Mouse (Mus musculus): ENCODE data around the gene Hnrnpdl. TPM values are rescaled to one million over a fixed set of nuclear protein-coding genes. Genes with fewer than 3 reads are reported as not detected.

Hnrnpdl gene
- polyA plus RNA-seq, 1 experiment from 2014 or later, result 268 TPM

DNA sequence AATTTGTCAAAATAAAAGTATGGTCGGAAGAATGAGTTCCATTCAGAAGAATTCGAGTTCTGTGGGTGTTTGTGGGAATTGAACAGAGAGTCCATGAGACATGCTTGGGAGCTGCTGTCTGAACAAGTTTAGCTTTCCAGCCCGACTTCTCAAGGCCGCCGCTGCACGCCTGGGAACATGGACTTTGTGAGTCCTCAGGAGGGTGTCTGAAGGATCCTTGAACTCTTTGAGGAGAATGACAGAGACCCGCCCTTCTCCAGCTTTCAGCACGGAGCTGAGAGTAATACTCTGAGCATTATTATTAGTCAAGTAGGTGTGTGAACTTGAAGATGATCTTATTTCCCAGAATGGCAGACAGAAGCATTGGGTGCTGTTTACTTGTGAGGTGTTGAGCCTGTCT lies 3.0 kb upstream of the Hnrnpdl start:
- 94% methylated on average over 8 of the region's 8 CpGs for WGBS
- Histone ChIP-seq H3K4me2 (ENCODE audit: low read length) (no peak overlapping the region), H3K4me1 (ENCODE audit: control insufficient read depth, insufficient read depth, low read length) (peaks cover 37% of the 10 kb centered on the region), H3K27me3 (ENCODE audit: control insufficient read depth, insufficient read depth, low read length) (no peaks in the 10 kb centered on the region), H3K9me3 (ENCODE audit: control insufficient read depth, low read length) (no peaks in the 10 kb centered on the region), H3K4me3 (replicated peaks; ENCODE audit: low read depth, low read length) (no peak overlapping the region), H3K9ac (replicated peaks; ENCODE audit: low read length) (no peak overlapping the region), H3K36me3 (ENCODE audit: control insufficient read depth, insufficient read depth, low read length) (no peaks in the 10 kb centered on the region), H3K27ac (replicated peaks; ENCODE audit: low read depth, low read length) (no peak overlapping the region)
- DNase-seq, result no peak
- no peak for ATAC-seq (ENCODE audit: low FRiP score, low TSS enrichment)

DNA sequence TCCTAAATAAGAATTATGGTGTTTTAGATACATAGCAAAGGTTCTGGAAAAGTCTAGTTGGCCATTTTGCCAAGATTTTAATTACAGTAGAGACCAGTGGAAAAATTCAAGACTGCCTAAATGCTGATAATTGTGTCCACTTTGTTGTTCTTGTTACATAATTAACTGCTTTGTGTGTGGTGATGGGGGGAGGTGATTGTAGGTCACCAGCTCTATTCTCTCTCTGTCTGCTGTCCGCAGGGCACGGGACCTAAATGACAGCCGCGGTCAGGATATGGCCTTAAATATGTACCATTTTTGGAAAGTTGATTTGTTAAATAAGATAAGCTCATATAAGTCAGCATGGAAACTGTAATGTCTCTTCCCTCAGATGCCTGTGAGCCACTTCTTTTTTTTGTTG lies 1.8 kb upstream of the Hnrnpdl start:
- no peak overlapping the region for H3K27ac ChIP-seq (replicated peaks; ENCODE audit: low read depth, low read length)
- peaks cover 42% of the 10 kb centered on the region for H3K4me1 ChIP-seq (ENCODE audit: control insufficient read depth, insufficient read depth, low read length)
- H3K9ac ChIP-seq (replicated peaks; ENCODE audit: low read length), result no peak overlapping the region; the same call in 1 of the 2 replicates
- no peaks in the 10 kb centered on the region for H3K9me3 ChIP-seq (ENCODE audit: control insufficient read depth, low read length)
- WGBS, result 81% methylated on average over 4 of the region's 4 CpGs
- no peaks in the 10 kb centered on the region for H3K27me3 ChIP-seq (ENCODE audit: control insufficient read depth, insufficient read depth, low read length)
- peak overlapping the region; percentile 98; the same call in 1 of the 2 replicates for H3K4me3 ChIP-seq (replicated peaks; ENCODE audit: low read depth, low read length)
- peaks cover 7% of the 10 kb centered on the region for H3K36me3 ChIP-seq (ENCODE audit: control insufficient read depth, insufficient read depth, low read length)
- no peak for ATAC-seq (ENCODE audit: low FRiP score, low TSS enrichment)
- peak overlapping the region; percentile 74 for H3K4me2 ChIP-seq (ENCODE audit: low read length)
- DNase-seq, result no peak

DNA sequence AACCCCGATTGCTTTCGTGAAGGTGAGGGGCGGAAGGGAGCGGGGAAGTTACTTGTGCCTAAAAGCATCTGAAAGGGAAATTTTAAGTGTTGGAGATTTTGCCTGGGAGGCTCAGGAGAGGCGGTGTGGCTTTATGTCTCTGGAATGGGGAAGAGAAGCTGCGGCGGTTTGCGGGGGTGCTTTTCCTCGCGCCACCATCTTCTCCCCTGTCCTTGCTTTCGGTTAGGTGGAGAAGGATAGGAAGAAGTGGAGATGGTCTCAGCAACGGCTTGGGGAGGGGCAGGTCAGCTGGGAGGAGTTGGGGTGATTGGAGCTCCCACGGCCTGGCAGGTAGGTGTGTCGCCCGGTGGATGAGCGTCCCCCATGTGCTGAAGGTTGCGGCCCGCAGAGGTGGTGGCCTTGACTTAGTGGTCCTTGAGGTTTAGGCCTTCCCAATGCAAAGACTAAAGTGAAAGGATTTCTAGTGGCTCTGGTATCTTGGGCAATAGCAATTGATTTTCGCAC lies 869 bp upstream of the Hnrnpdl start:
- H3K36me3 ChIP-seq (ENCODE audit: control insufficient read depth, insufficient read depth, low read length), result peaks cover 16% of the 10 kb centered on the region
- H3K4me2 ChIP-seq (ENCODE audit: low read length), result peak overlapping the region; percentile 74
- ATAC-seq (ENCODE audit: low FRiP score, low TSS enrichment), result no peak
- H3K27me3 ChIP-seq (ENCODE audit: control insufficient read depth, insufficient read depth, low read length), result no peaks in the 10 kb centered on the region
- DNase-seq, result no peak
- H3K4me3 ChIP-seq (replicated peaks; ENCODE audit: low read depth, low read length), result peak overlapping the region; percentile 98
- 2% methylated on average over 19 of the region's 19 CpGs for WGBS
- H3K9me3 ChIP-seq (ENCODE audit: control insufficient read depth, low read length), result no peaks in the 10 kb centered on the region
- H3K4me1 ChIP-seq (ENCODE audit: control insufficient read depth, insufficient read depth, low read length), result peaks cover 43% of the 10 kb centered on the region
- H3K9ac ChIP-seq (replicated peaks; ENCODE audit: low read length), result peak overlapping the region; percentile 100
- peak overlapping the region; percentile 99 for H3K27ac ChIP-seq (replicated peaks; ENCODE audit: low read depth, low read length)

DNA sequence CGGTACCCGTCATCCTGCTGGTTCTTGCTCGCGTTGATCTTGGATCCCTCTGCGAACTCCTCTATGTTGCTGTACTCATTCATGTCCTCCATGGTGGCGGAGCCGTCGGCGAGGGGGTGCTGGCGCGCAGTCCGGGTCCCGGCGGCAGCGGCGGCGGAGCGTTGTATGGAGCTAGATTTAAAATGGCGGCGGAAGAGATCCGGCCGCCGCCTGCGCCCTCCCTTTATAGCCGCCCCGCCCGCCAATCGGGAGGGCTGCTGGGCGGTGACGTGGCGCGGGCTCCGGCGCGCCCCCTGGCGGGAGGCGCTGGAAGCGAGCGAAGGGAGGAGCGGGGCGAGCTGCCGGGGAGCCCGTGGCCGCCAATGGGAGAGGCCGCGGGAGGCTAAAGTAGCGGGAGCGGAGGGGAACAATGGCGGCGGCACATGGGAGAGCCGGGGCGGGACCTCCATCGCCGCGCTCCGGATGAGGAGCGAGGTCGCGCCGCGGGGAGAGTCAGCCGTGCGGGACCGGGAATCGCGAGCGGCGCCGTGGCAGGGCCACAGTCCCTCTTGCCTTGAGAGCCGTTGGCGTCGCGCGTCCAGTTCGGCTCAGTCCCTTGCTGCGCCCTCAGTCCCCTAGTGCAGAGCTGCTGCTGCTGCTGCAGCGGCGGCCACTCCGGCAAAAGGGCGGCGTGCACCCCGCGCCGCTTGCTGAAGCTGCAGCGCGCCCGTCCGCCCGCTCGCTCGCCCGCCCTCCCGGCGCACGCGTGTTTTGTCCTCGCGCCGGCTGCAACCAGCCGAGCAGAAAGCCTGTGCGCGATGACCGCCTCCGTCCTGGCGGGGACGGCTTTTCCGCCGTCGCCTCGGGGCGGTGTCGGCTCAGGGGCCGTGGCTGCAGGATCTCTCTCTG lies 506 bp downstream of the Hnrnpdl start:
- Histone ChIP-seq H3K9ac (replicated peaks; ENCODE audit: low read length) (peak overlapping the region; percentile 100), H3K4me2 (ENCODE audit: low read length) (peak overlapping the region; percentile 85), H3K4me1 (ENCODE audit: control insufficient read depth, insufficient read depth, low read length) (peaks cover 43% of the 10 kb centered on the region), H3K36me3 (ENCODE audit: control insufficient read depth, insufficient read depth, low read length) (peaks cover 28% of the 10 kb centered on the region), H3K9me3 (ENCODE audit: control insufficient read depth, low read length) (no peaks in the 10 kb centered on the region), H3K27ac (replicated peaks; ENCODE audit: low read depth, low read length) (peak overlapping the region; percentile 99), H3K4me3 (replicated peaks; ENCODE audit: low read depth, low read length) (peak overlapping the region; percentile 98), H3K27me3 (ENCODE audit: control insufficient read depth, insufficient read depth, low read length) (no peaks in the 10 kb centered on the region)
- peak; percentile 85 for ATAC-seq (ENCODE audit: low FRiP score, low TSS enrichment)
- under 1% methylated on average over 110 of the region's 113 CpGs for WGBS
- DNase-seq, result peak; percentile 98

DNA sequence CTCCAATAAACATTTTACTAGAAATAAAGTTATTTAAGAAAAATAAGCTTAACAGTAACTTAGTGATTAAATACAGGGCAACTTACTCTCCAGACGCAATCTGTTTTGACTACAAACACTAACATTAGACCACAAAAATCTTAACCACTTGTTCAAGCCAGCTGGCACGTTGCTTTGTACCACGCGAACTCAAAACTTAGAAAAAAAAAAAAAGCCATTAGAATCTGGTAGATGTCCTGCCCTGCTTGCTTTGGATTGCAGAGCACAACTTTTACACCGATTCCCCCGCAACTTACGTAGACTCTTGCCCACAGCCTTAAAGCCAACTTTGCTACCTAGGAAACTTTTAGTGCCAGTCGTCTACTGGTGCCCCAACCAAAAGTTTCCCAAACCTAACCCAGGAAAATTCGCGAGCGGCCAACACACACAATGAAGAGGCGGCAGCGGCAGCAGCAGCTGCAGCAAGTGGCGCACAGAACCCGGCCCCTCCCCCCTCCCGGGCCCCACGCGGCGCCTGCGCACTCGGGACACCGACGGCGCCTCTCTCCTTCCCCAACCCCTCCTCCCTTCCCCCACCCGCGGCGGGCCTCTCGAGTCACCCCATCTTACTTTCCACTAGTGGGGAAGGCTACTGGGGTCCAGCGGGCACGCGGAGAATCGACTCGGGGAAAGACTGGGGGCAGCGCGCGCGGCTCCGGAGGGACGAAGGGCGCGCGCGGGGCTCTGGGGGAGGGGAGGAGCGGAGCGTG lies 1.3 kb downstream of the Hnrnpdl start:
- Histone ChIP-seq H3K4me2 (ENCODE audit: low read length) (peak overlapping the region; percentile 85), H3K4me1 (ENCODE audit: control insufficient read depth, insufficient read depth, low read length) (peaks cover 36% of the 10 kb centered on the region), H3K9ac (replicated peaks; ENCODE audit: low read length) (peak overlapping the region; percentile 100), H3K9me3 (ENCODE audit: control insufficient read depth, low read length) (no peaks in the 10 kb centered on the region), H3K36me3 (ENCODE audit: control insufficient read depth, insufficient read depth, low read length) (peaks cover 36% of the 10 kb centered on the region), H3K27ac (replicated peaks; ENCODE audit: low read depth, low read length) (peak overlapping the region; percentile 99), H3K4me3 (replicated peaks; ENCODE audit: low read depth, low read length) (peak overlapping the region; percentile 98), H3K27me3 (ENCODE audit: control insufficient read depth, insufficient read depth, low read length) (no peaks in the 10 kb centered on the region)
- peak; percentile 47 for ATAC-seq (ENCODE audit: low FRiP score, low TSS enrichment)
- peak; percentile 94 for DNase-seq
- WGBS, result under 1% methylated on average over 29 of the region's 45 CpGs

DNA sequence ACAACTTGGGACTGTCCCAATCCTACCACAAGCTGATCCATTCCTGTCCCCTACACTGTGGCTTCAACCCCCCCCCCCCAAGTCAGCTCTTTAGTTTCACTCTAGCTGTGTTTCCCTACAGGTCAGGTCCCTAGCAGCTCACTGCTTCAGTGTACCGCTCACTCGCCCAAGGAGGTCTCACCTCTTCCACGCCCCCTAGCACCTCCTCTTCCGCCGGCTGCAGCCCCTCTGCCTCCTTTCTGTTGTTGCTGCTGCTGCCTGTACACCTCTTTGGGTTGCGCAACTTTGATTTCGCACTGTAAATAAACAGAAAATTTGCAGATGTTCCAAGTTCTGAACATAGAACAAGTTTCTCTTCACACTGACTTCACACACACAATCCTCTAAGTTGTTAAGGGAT lies 2.8 kb downstream of the Hnrnpdl start:
- ATAC-seq (ENCODE audit: low FRiP score, low TSS enrichment) (no peak), DNase-seq (no peak)
- Histone ChIP-seq H3K36me3 (ENCODE audit: control insufficient read depth, insufficient read depth, low read length) (peaks cover 51% of the 10 kb centered on the region), H3K9ac (replicated peaks; ENCODE audit: low read length) (peak overlapping the region; percentile 28; the same call in 1 of the 2 replicates), H3K4me1 (ENCODE audit: control insufficient read depth, insufficient read depth, low read length) (peaks cover 28% of the 10 kb centered on the region), H3K27ac (replicated peaks; ENCODE audit: low read depth, low read length) (no peak overlapping the region), H3K4me3 (replicated peaks; ENCODE audit: low read depth, low read length) (peak overlapping the region; percentile 98), H3K4me2 (ENCODE audit: low read length) (peak overlapping the region; percentile 85), H3K9me3 (ENCODE audit: control insufficient read depth, low read length) (no peaks in the 10 kb centered on the region), H3K27me3 (ENCODE audit: control insufficient read depth, insufficient read depth, low read length) (no peaks in the 10 kb centered on the region)
- WGBS, result 19% methylated on average over 7 of the region's 7 CpGs

DNA sequence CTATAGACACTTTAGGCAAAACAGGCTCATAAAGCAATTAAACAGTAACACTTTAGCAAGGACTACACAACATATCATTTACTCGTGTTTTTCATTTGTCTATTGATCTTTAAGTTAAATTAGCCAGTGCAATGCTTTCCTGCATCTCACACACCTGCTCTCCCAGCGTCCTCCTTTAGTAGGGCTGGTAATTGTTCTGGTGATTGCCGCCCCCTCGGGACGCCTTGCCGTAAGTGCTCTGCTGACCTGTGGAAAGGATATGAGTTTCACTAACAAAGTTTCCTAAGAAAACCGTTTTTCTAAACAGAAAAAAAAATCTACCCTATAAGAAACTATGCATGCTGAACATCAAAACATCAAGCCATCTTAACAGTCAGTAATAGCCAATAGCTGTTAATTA lies 3.5 kb downstream of the Hnrnpdl start:
- H3K4me2 ChIP-seq (ENCODE audit: low read length), result peak overlapping the region; percentile 85
- peaks cover 22% of the 10 kb centered on the region for H3K4me1 ChIP-seq (ENCODE audit: control insufficient read depth, insufficient read depth, low read length)
- H3K36me3 ChIP-seq (ENCODE audit: control insufficient read depth, insufficient read depth, low read length), result peaks cover 57% of the 10 kb centered on the region
- no peak overlapping the region for H3K27ac ChIP-seq (replicated peaks; ENCODE audit: low read depth, low read length)
- 46% methylated on average over 7 of the region's 7 CpGs for WGBS
- no peaks in the 10 kb centered on the region for H3K9me3 ChIP-seq (ENCODE audit: control insufficient read depth, low read length)
- no peaks in the 10 kb centered on the region for H3K27me3 ChIP-seq (ENCODE audit: control insufficient read depth, insufficient read depth, low read length)
- ATAC-seq (ENCODE audit: low FRiP score, low TSS enrichment) (no peak), DNase-seq (no peak)
- no peak overlapping the region for H3K9ac ChIP-seq (replicated peaks; ENCODE audit: low read length)
- peak overlapping the region; percentile 98 for H3K4me3 ChIP-seq (replicated peaks; ENCODE audit: low read depth, low read length)

DNA sequence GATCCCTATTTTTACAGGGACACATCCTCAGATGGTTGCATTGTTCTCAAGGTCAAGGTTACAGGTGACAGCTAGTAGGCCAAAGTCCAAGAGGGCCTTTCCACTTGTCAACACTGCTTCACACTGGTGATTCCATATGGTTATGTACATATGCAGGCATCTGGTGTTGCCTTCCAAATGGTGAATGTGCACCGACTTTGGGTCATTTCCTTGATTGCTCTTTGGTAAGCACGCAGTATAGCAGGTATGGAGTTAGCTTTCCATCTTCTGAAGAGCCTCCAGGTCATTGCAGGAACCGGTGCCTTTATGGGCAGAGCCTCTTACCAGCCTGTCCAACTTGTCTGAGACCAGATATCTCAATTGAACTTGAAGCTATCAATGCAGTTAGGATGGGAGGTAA lies 6.8 kb downstream of the Hnrnpdl start:
- Histone ChIP-seq H3K9me3 (ENCODE audit: control insufficient read depth, low read length) (no peaks in the 10 kb centered on the region), H3K27me3 (ENCODE audit: control insufficient read depth, insufficient read depth, low read length) (no peaks in the 10 kb centered on the region), H3K36me3 (ENCODE audit: control insufficient read depth, insufficient read depth, low read length) (peaks cover 57% of the 10 kb centered on the region), H3K4me3 (replicated peaks; ENCODE audit: low read depth, low read length) (no peak overlapping the region), H3K27ac (replicated peaks; ENCODE audit: low read depth, low read length) (no peak overlapping the region), H3K9ac (replicated peaks; ENCODE audit: low read length) (no peak overlapping the region), H3K4me1 (ENCODE audit: control insufficient read depth, insufficient read depth, low read length) (peaks cover 17% of the 10 kb centered on the region), H3K4me2 (ENCODE audit: low read length) (no peak overlapping the region)
- 75% methylated on average over 3 of the region's 3 CpGs for WGBS
- DNase-seq (no peak), ATAC-seq (ENCODE audit: low FRiP score, low TSS enrichment) (no peak)
